Mouse (Mus musculus) kidney, postnatal 25 days (tissue): ENCODE data around the gene Olfr978.
"Not testable (repeated sequence)": the region's sequence is repeated elsewhere in the genome, so short reads cannot be mapped to it uniquely, and the experiment has no call there.

Experiments
- DNase-seq, 2 experiments: peaks; one replicate each; pipeline ENCODE4 v3.0.0; 2021; ENCODE audit warnings: mixed read lengths in 2 of 2

The Olfr978 gene

GRCm38 (mm10) chr9:39991813-39992212 lies at the start of gene Olfr978:
Gene Olfr978 (plus strand): TSS chr9:39992113.
- no peak for DNase-seq

GRCm38 (mm10) chr9:39951946-39952345 lies 40.0 kb upstream of the Olfr978 start, which contains the start of gene Olfr975:
Gene Olfr975 (minus strand): TSS chr9:39952046.
- no peak for DNase-seq

GRCm38 (mm10) chr9:39961033-39961432 lies 30.9 kb upstream of the Olfr978 start, which contains the start of gene Olfr976:
Gene Olfr976 (minus strand): TSS chr9:39961133.
- DNase-seq: not testable (repeated sequence)

- DNase-seq: not testable (repeated sequence)
These were observed 15.2 kb upstream of the Olfr978 start for GRCm38 (mm10) chr9:39976581-39977145.

- DNase-seq: no peak
These were observed 11.5 kb downstream of the Olfr978 start, which contains the start of gene Olfr979 for GRCm38 (mm10) chr9:40003365-40003764. Gene Olfr979 (minus strand): TSS chr9:40003465.

- no peak for DNase-seq
These were observed 17.6 kb downstream of the Olfr978 start, which contains the start of gene Olfr980 for GRCm38 (mm10) chr9:40009482-40009881. Gene Olfr980 (minus strand): TSS chr9:40009582.

- DNase-seq: no peak
These were observed 29.3 kb downstream of the Olfr978 start, which contains the start of gene Olfr981 for GRCm38 (mm10) chr9:40021164-40021563. Gene Olfr981 (plus strand): TSS chr9:40021464.
